Mouse (Mus musculus) heart, embryonic 14.5 days (tissue): Measurements from ENCODE around the gene Gcfc2. TPM values are rescaled to one million over a fixed set of nuclear protein-coding genes. Genes with fewer than 3 reads are reported as not detected.

Experiments used
- ATAC-seq: fragments of 200-750 bp; cut with Nextera tagmentation; 2 replicates; pipeline ENCODE4 v1.8.0; 2017; ENCODE audit warnings: low read depth, moderate TSS enrichment; ENCODE audit not compliant: insufficient number of reproducible peaks, insufficient read depth, low FRiP score
- H3K27ac ChIP-seq, 2 experiments: fragments of 200-500 bp in 1 of 2; fragments of 300-500 bp in 1 of 2; sonication (generic) in 1 of 2; replicated peaks in 1 of 2; 2 replicates each; pipeline ENCODE4 v1.5.1; 2012 to 2014; ENCODE audit warnings: low read depth in 2 of 2, low read length in 2 of 2, control low read depth in 1 of 2, mild to moderate bottlenecking in 1 of 2, mixed read lengths in 1 of 2; ENCODE audit not compliant: control insufficient read depth in 1 of 2, insufficient read depth in 1 of 2
- H3K27me3 ChIP-seq: fragments of 300-500 bp; sonication (generic); 2 replicates; pipeline ENCODE4 v1.6.1; 2014; ENCODE audit warnings: mild to moderate bottlenecking, low read length, control low read depth; ENCODE audit not compliant: control insufficient read depth, insufficient read depth
- H3K36me3 ChIP-seq: fragments of 300-500 bp; sonication (generic); 2 replicates; pipeline ENCODE4 v1.6.1; 2014; ENCODE audit warnings: mild to moderate bottlenecking, control low read depth, low read length, mixed read lengths; ENCODE audit not compliant: control insufficient read depth, insufficient read depth
- H3K4me1 ChIP-seq, 2 experiments: fragments of 200-500 bp in 1 of 2; fragments of 300-500 bp in 1 of 2; sonication (generic) in 1 of 2; 2 replicates each; pipeline ENCODE4 v1.6.1; 2012 to 2014; ENCODE audit warnings: low read length in 2 of 2, control low read depth in 1 of 2, mixed read lengths in 1 of 2; ENCODE audit not compliant: control insufficient read depth in 2 of 2, insufficient read depth in 2 of 2
- H3K4me2 ChIP-seq: fragments of 300-500 bp; sonication (generic); 2 replicates; pipeline ENCODE4 v1.6.1; 2014; ENCODE audit warnings: mild to moderate bottlenecking, low read length
- H3K4me3 ChIP-seq, 2 experiments: fragments of 200-500 bp in 1 of 2; fragments of 300-500 bp in 1 of 2; sonication (generic) in 1 of 2; 2 replicates each; pipeline ENCODE4 v1.5.1; 2012 to 2014; ENCODE audit warnings: low read length in 2 of 2, mild to moderate bottlenecking in 2 of 2, control low read depth in 1 of 2, low read depth in 1 of 2, moderate library complexity in 1 of 2; ENCODE audit not compliant: control insufficient read depth in 1 of 2, insufficient read depth in 1 of 2
- H3K9ac ChIP-seq: fragments of 300-500 bp; sonication (generic); 2 replicates; pipeline ENCODE4 v1.6.1; 2014; ENCODE audit warnings: mild to moderate bottlenecking, low read length
- H3K9me3 ChIP-seq: fragments of 300-500 bp; sonication (generic); 2 replicates; pipeline ENCODE4 v1.6.1; 2016; ENCODE audit warnings: low read length, control low read depth; ENCODE audit not compliant: control insufficient read depth
- WGBS: fragments of 180-500 bp; shearing (Covaris S2); extraction: QIAGEN DNeasy Blood & Tissue Kit; methylation state at CpG from one replicate; pipeline ENCODE4 v1.1.7; 2014; 5-methylcytosine and 5-hydroxymethylcytosine counted together
- microRNA counts: library from miRNA; unstranded; fragments of <30 nt; microRNA quantifications from one replicate; lab custom pipeline; 2016
- microRNA-seq: library from miRNA; unstranded; fragments of <30 nt; microRNA quantifications from one replicate; pipeline ENCODE4, GENCODE M21; 2016
- polyA plus RNA-seq: library from polyadenylated mRNA; unstranded; fragments of >200 nt; fragmentation: Nextera tagmentation; extraction: Ambion mirVana; gene quantifications from 2 replicates; pipeline ENCODE4 v1.2.1, GENCODE M21; 2014

Gene Gcfc2
- polyA plus RNA-seq, 1 experiment from 2014 or later = 6.5 TPM

- Histone ChIP-seq H3K4me2 (no peak overlapping the region), H3K36me3 (no peaks in the 10 kb centered on the region), H3K27me3 (no peaks in the 10 kb centered on the region), H3K27ac (no peak overlapping the region), H3K9me3 (no peaks in the 10 kb centered on the region), H3K4me1 (peaks cover 0 to 8% of the 10 kb centered on the region in 2 experiments; a peak in 1 of 4 replicates), H3K9ac (no peak overlapping the region), H3K4me3 (no peak overlapping the region)
- 45% methylated on average over 20 of the region's 20 CpGs for WGBS
- no peak for ATAC-seq
Measured at GRCm38 (mm10) chr6:81990049-81990810, 66.8 kb downstream of the Gcfc2 start.

MicroRNAs within 50 kb of the gene (microRNA counts, 519-probe panel; counts per million panel counts)
- microRNA mmu-miR-468 (lab: Ali Mortazavi, UCI) = 4,224 counts per million, percentile 76 among the panel's probes with 10 or more counts

Small RNA genes within 50 kb of the gene (microRNA-seq; reads per million reads assigned to microRNA genes)
- gene Mir468 (not detected), gene Mir7232 (not detected)

Other genes starting within 250 kb of the Gcfc2 start
- 47.0 and 47.6 TPM in 2 replicates for gene Mrpl19, start 42.3 kb downstream of the Gcfc2 start, polyA plus RNA-seq
- gene Eva1a, start 117.4 kb downstream of the Gcfc2 start, polyA plus RNA-seq = 5.7 and 6.0 TPM in 2 replicates